ENCODE assay signal across 14 mouse cellular contexts in genomic region chr17:13732685-13733084, GRCm38 (mm10). TPM values are rescaled to one million over a fixed set of nuclear protein-coding genes. Genes with fewer than 3 reads are reported as not detected.
A peak's percentile ranks its signal among the peaks of the same experiment; 100 is the strongest.
DNase-seq lines count a peak whose midpoint lies in the region; ATAC-seq and TF ChIP-seq lines count a peak whose summit lies in the region.
"Had no signal": no experiment of that assay in that cellular context is flagged by ENCODE, and none has a peak within 500 bp of the region (broad histone marks: within the 10 kb centered on the region; RNA-seq: fewer than 3 reads in every experiment).

No protein-coding gene starts in this region.

- no peak overlapping the region for H3K9ac ChIP-seq in CH12.LX (ENCODE audit: insufficient read depth, low read depth)
- no peak overlapping the region for H3K9ac ChIP-seq in intestine, postnatal 0 days (ENCODE audit: low read depth, low read length)
- H3K9ac ChIP-seq: forebrain, embryonic 15.5 days had no signal

- ATAC-seq in intestine, postnatal 0 days = peak; percentile 73
- ATAC-seq: forebrain, embryonic 15.5 days had no signal

- TF ChIP-seq CTCF in CH12.LX (conservative IDR thresholded peaks at IDR 0.05 in 1 of 2, IDR thresholded peaks at IDR 0.05 in 1 of 2; ENCODE audit: low read depth in 2 of 2, low read length in 2 of 2) = no peak
- no peak for TF ChIP-seq CTCF in intestine, postnatal 0 days (IDR thresholded peaks at IDR 0.05; ENCODE audit: low read depth)

- no peak for DNase-seq in heart, embryonic 10.5 days (ENCODE audit: low spot score)
- no peak for DNase-seq in heart, postnatal 25 days (ENCODE audit: low spot score)
- DNase-seq in CH12.LX (ENCODE audit: extremely low read depth) (no peak), ZHBTc4 (ENCODE audit: low read depth, low spot score) (peak; percentile 44)
- no peak for DNase-seq in right cerebral cortex, postnatal 10 days (ENCODE audit: low spot score in 2 of 2)
- no peak for DNase-seq in cerebellum, postnatal 36 days
- DNase-seq in gastrocnemius, postnatal 25 days = no peak
- DNase-seq: B cell, adult 2 months; gastrocnemius, postnatal 36 days had no signal

- peak overlapping the region; percentile 72 for H3K27ac ChIP-seq in heart, embryonic 10.5 days
- H3K27ac ChIP-seq in CH12.LX (ENCODE audit: insufficient read depth, low read depth) = no peak overlapping the region
- H3K27ac ChIP-seq in intestine, postnatal 0 days (ENCODE audit: low read depth, low read length) = no peak overlapping the region
- H3K27ac ChIP-seq: forebrain, embryonic 15.5 days; hindbrain, postnatal 0 days had no signal

- H3K9me3 ChIP-seq in heart, embryonic 10.5 days = no peaks in the 10 kb centered on the region
- H3K9me3 ChIP-seq in CH12.LX (replicated peaks; ENCODE audit: low read length) = no peaks in the 10 kb centered on the region
- H3K9me3 ChIP-seq in intestine, postnatal 0 days (ENCODE audit: control insufficient read depth) = no peaks in the 10 kb centered on the region
- H3K9me3 ChIP-seq: forebrain, embryonic 15.5 days; limb, embryonic 10.5 days had no signal

- peak overlapping the region; percentile 82 for H3K4me2 ChIP-seq in CH12.LX (ENCODE audit: insufficient read depth, low read depth, poor library complexity, severe bottlenecking)
- peak overlapping the region; percentile 46; the same call in 1 of the 2 replicates for H3K4me2 ChIP-seq in intestine, postnatal 0 days (replicated peaks; ENCODE audit: low read depth)
- H3K4me2 ChIP-seq: forebrain, embryonic 15.5 days; midbrain, embryonic 11.5 days had no signal

- H3K79me2 ChIP-seq in CH12.LX (replicated peaks; ENCODE audit: control insufficient read depth, extremely low read depth, insufficient read depth, poor library complexity, severe bottlenecking) = no peaks in the 10 kb centered on the region

- H3K36me3 ChIP-seq in heart, embryonic 10.5 days = no peaks in the 10 kb centered on the region
- no peaks in the 10 kb centered on the region for H3K36me3 ChIP-seq in CH12.LX (replicated peaks in 1 of 2; ENCODE audit: control insufficient read depth in 1 of 2, insufficient read depth in 1 of 2, low read length in 1 of 2)
- H3K36me3 ChIP-seq in intestine, postnatal 0 days (ENCODE audit: control insufficient read depth, insufficient read depth) = no peaks in the 10 kb centered on the region
- H3K36me3 ChIP-seq: forebrain, embryonic 15.5 days; limb, embryonic 10.5 days had no signal

- no peak for TF ChIP-seq POLR2A in CH12.LX (IDR thresholded peaks at IDR 0.05; ENCODE audit: low read depth, low read length)

- H3K4me1 ChIP-seq in heart, embryonic 10.5 days = peaks cover 44% of the 10 kb centered on the region
- H3K4me1 ChIP-seq in CH12.LX (ENCODE audit: control insufficient read depth in 1 of 2, insufficient read depth in 2 of 2) = peaks cover 0 to 13% of the 10 kb centered on the region in 2 experiments; a peak in 2 of 4 replicates
- no peaks in the 10 kb centered on the region for H3K4me1 ChIP-seq in intestine, postnatal 0 days (replicated peaks; ENCODE audit: control insufficient read depth, insufficient read depth, low read length)

- no peaks in the 10 kb centered on the region for H3K27me3 ChIP-seq in heart, embryonic 10.5 days (ENCODE audit: insufficient read depth, poor library complexity, severe bottlenecking)
- no peaks in the 10 kb centered on the region for H3K27me3 ChIP-seq in CH12.LX (replicated peaks)
- H3K27me3 ChIP-seq in intestine, postnatal 0 days (replicated peaks; ENCODE audit: control insufficient read depth, insufficient read depth, low read length) = no peaks in the 10 kb centered on the region
- H3K27me3 ChIP-seq: forebrain, embryonic 15.5 days had no signal

- TF ChIP-seq RAD21 in CH12.LX (IDR thresholded peaks at IDR 0.05; ENCODE audit: low read depth, low read length) = no peak

- TF ChIP-seq EP300 in CH12.LX (IDR thresholded peaks at IDR 0.05; ENCODE audit: low read length) = no peak

- dilution Hi-C loops in CH12.LX (cut with MboI; ENCODE audit: extremely low pct_ligation_motif_present, extremely low pct_unique_long_range_greater_than_20kb, low sequenced_read_pairs) = no loop called here

- WGBS in heart, embryonic 10.5 days = 9% methylated on average over 8 of the region's 8 CpGs
- 19% methylated on average over 8 of the region's 8 CpGs for WGBS in intestine, postnatal 0 days

- peak overlapping the region; percentile 9; the same call in 1 of the 2 replicates for H3K4me3 ChIP-seq in heart, embryonic 10.5 days
- no peak overlapping the region for H3K4me3 ChIP-seq in CH12.LX (replicated peaks in 1 of 3; ENCODE audit: low read depth in 2 of 3, low read length in 2 of 3, poor library complexity in 1 of 3)
- H3K4me3 ChIP-seq in intestine, postnatal 0 days (ENCODE audit: low read depth, low read length) = no peak overlapping the region
- H3K4me3 ChIP-seq: forebrain, embryonic 15.5 days; limb, embryonic 10.5 days had no signal

- intact Hi-C loops in heart, postnatal 25 days (cut with DNase I) = no loop called here

- in situ Hi-C loops in CH12.LX (cut with MboI; ENCODE audit: low pct_ligation_motif_present, low pct_unique_long_range_greater_than_20kb, low sequenced_read_pairs) = no loop called here

TF ChIP-seq in CH12.LX, 34 proteins besides CTCF, POLR2A, EP300 and RAD21:
- TF ChIP-seq NRF1 (IDR thresholded peaks at IDR 0.05; ENCODE audit: low read depth, low read length) (no peak), MAFK (IDR thresholded peaks at IDR 0.05; ENCODE audit: insufficient replicate concordance, low read length) (peak; percentile 15; the same call in 1 of the 2 replicates)

RNA-seq across cellular contexts. Expression of gene Afdn, which starts 27.7 kb away (rescaled TPM):
- 91.3 and 110 TPM in 2 replicates for polyA plus RNA-seq in heart, embryonic 10.5 days (2016; fragmentation: Nextera tagmentation; extraction: Ambion mirVana)
- total RNA-seq in heart, postnatal 25 days (2021) = 10 to 100 TPM; 87.9 to 96.9 TPM
- total RNA-seq in CH12.LX (2012; rRNA removed) (11.3 and 18.3 TPM in 2 replicates), CH12.LX (2014; rRNA removed) (11.5 and 11.9 TPM in 2 replicates)
- polyA plus RNA-seq in CH12.LX (2012; ENCODE audit: insufficient read length, low read depth) = 18.0 and 23.3 TPM in 2 replicates
- polyA plus RNA-seq in intestine, postnatal 0 days (2015; fragmentation: Nextera tagmentation; extraction: Ambion mirVana) = 67.1 and 80.7 TPM in 2 replicates
- total RNA-seq in gastrocnemius, postnatal 25 days (2021) = 10 to 100 TPM; 47.4 to 50.9 TPM

RNA-seq across cellular contexts. Expression of gene Tcte2, which starts 28.9 kb away (rescaled TPM):
- 3.3 and 3.7 TPM in 2 replicates for polyA plus RNA-seq in heart, embryonic 10.5 days (2016; fragmentation: Nextera tagmentation; extraction: Ambion mirVana)
- total RNA-seq in heart, postnatal 25 days (2021) = 1 to 10 TPM; 4.4 to 5.6 TPM
- 0.17 TPM in 1 of 2 replicates, not detected in the other for total RNA-seq in CH12.LX (2012; rRNA removed)
- total RNA-seq in CH12.LX (2014; rRNA removed) = not detected in 2 replicates
- polyA plus RNA-seq in CH12.LX (2012; ENCODE audit: insufficient read length, low read depth) = not detected in 2 replicates
- polyA plus RNA-seq in intestine, postnatal 0 days (2015; fragmentation: Nextera tagmentation; extraction: Ambion mirVana) = 1.1 and 1.4 TPM in 2 replicates
- 1 to 10 TPM in 1 of 2 experiments, under 1 TPM in 1; 0.97 to 1.4 TPM for total RNA-seq in gastrocnemius, postnatal 25 days (2021)
